Mouse (Mus musculus): ENCODE results near the gene Mre11a. TPM values are rescaled to one million over a fixed set of nuclear protein-coding genes. Genes with fewer than 3 reads are reported as not detected.
A peak's percentile ranks its signal among the peaks of the same experiment; 100 is the strongest.

Mre11a gene
- polyA plus RNA-seq, 1 experiment from 2014 or later, result 19.9 TPM

- no peaks in the 10 kb centered on the region for H3K4me1 ChIP-seq (ENCODE audit: control insufficient read depth, insufficient read depth, low read length)
- peaks cover 21% of the 10 kb centered on the region for H3K36me3 ChIP-seq (ENCODE audit: control insufficient read depth, insufficient read depth, low read length)
- no peaks in the 10 kb centered on the region for H3K9me3 ChIP-seq (ENCODE audit: control insufficient read depth, low read length)
- no peak overlapping the region for H3K4me2 ChIP-seq (ENCODE audit: low read depth, low read length)
- 41% methylated on average over 7 of the region's 7 CpGs for WGBS
- no peak overlapping the region for H3K9ac ChIP-seq (ENCODE audit: low read depth, low read length)
- H3K27ac ChIP-seq (replicated peaks; ENCODE audit: low read depth, low read length), result no peak overlapping the region
- peak; percentile 67; the same call in 1 of the 2 replicates for ATAC-seq (ENCODE audit: low read depth)
- H3K27me3 ChIP-seq (replicated peaks; ENCODE audit: control insufficient read depth, insufficient read depth, low read length), result no peaks in the 10 kb centered on the region
- no peak overlapping the region for H3K4me3 ChIP-seq (ENCODE audit: low read depth, low read length)
- peak; percentile 73 for DNase-seq (ENCODE audit: low spot score)
These were observed 55.1 kb downstream of the Mre11a start for GRCm38 (mm10) chr9:14839527-14839926.

- Histone ChIP-seq H3K4me2 (ENCODE audit: low read depth, low read length) (no peak overlapping the region), H3K36me3 (ENCODE audit: control insufficient read depth, insufficient read depth, low read length) (peaks cover 16% of the 10 kb centered on the region), H3K4me3 (ENCODE audit: low read depth, low read length) (no peak overlapping the region), H3K9me3 (ENCODE audit: control insufficient read depth, low read length) (no peaks in the 10 kb centered on the region), H3K27ac (replicated peaks; ENCODE audit: low read depth, low read length) (no peak overlapping the region), H3K9ac (ENCODE audit: low read depth, low read length) (no peak overlapping the region), H3K4me1 (ENCODE audit: control insufficient read depth, insufficient read depth, low read length) (no peaks in the 10 kb centered on the region), H3K27me3 (replicated peaks; ENCODE audit: control insufficient read depth, insufficient read depth, low read length) (no peaks in the 10 kb centered on the region)
- ATAC-seq (ENCODE audit: low read depth) (0 out of 2 replicates have a peak, but pooled peaks have one; percentile 30), DNase-seq (ENCODE audit: low spot score) (no peak)
- 70% methylated on average over 5 of the region's 5 CpGs for WGBS
These were observed 55.5 kb downstream of the Mre11a start for GRCm38 (mm10) chr9:14839970-14840369.

- DNase-seq (ENCODE audit: low spot score) (peak; percentile 85), ATAC-seq (ENCODE audit: low read depth) (peak; percentile 54)
- H3K36me3 ChIP-seq (ENCODE audit: control insufficient read depth, insufficient read depth, low read length), result no peaks in the 10 kb centered on the region
- no peaks in the 10 kb centered on the region for H3K27me3 ChIP-seq (replicated peaks; ENCODE audit: control insufficient read depth, insufficient read depth, low read length)
- H3K4me2 ChIP-seq (ENCODE audit: low read depth, low read length), result no peak overlapping the region
- H3K4me1 ChIP-seq (ENCODE audit: control insufficient read depth, insufficient read depth, low read length), result no peaks in the 10 kb centered on the region
- no peaks in the 10 kb centered on the region for H3K9me3 ChIP-seq (ENCODE audit: control insufficient read depth, low read length)
- no peak overlapping the region for H3K9ac ChIP-seq (ENCODE audit: low read depth, low read length)
- no peak overlapping the region for H3K4me3 ChIP-seq (ENCODE audit: low read depth, low read length)
- no peak overlapping the region for H3K27ac ChIP-seq (replicated peaks; ENCODE audit: low read depth, low read length)
- WGBS, result 73% methylated on average over 10 of the region's 10 CpGs
These were observed 57.7 kb downstream of the Mre11a start for GRCm38 (mm10) chr9:14841878-14842761.

GRCm38 (mm10) chr9:14843311-14843857 is 58.9 kb downstream of the Mre11a start:
- no peak overlapping the region for H3K27ac ChIP-seq (replicated peaks; ENCODE audit: low read depth, low read length)
- no peak overlapping the region for H3K4me3 ChIP-seq (ENCODE audit: low read depth, low read length)
- H3K36me3 ChIP-seq (ENCODE audit: control insufficient read depth, insufficient read depth, low read length), result no peaks in the 10 kb centered on the region
- DNase-seq (ENCODE audit: low spot score) (no peak), ATAC-seq (ENCODE audit: low read depth) (no peak)
- no peaks in the 10 kb centered on the region for H3K4me1 ChIP-seq (ENCODE audit: control insufficient read depth, insufficient read depth, low read length)
- H3K9ac ChIP-seq (ENCODE audit: low read depth, low read length), result no peak overlapping the region
- WGBS, result 92% methylated on average over 6 of the region's 6 CpGs
- H3K4me2 ChIP-seq (ENCODE audit: low read depth, low read length), result no peak overlapping the region
- no peaks in the 10 kb centered on the region for H3K9me3 ChIP-seq (ENCODE audit: control insufficient read depth, low read length)
- H3K27me3 ChIP-seq (replicated peaks; ENCODE audit: control insufficient read depth, insufficient read depth, low read length), result no peaks in the 10 kb centered on the region

- Histone ChIP-seq H3K4me2 (ENCODE audit: low read depth, low read length) (no peak overlapping the region), H3K4me3 (ENCODE audit: low read depth, low read length) (no peak overlapping the region), H3K4me1 (ENCODE audit: control insufficient read depth, insufficient read depth, low read length) (no peaks in the 10 kb centered on the region), H3K27me3 (replicated peaks; ENCODE audit: control insufficient read depth, insufficient read depth, low read length) (no peaks in the 10 kb centered on the region), H3K36me3 (ENCODE audit: control insufficient read depth, insufficient read depth, low read length) (no peaks in the 10 kb centered on the region), H3K27ac (replicated peaks; ENCODE audit: low read depth, low read length) (no peak overlapping the region), H3K9ac (ENCODE audit: low read depth, low read length) (no peak overlapping the region), H3K9me3 (ENCODE audit: control insufficient read depth, low read length) (no peaks in the 10 kb centered on the region)
- DNase-seq (ENCODE audit: low spot score) (no peak), ATAC-seq (ENCODE audit: low read depth) (no peak)
- 95% methylated on average over 3 of the region's 3 CpGs for WGBS
These were observed 59.4 kb downstream of the Mre11a start for GRCm38 (mm10) chr9:14843901-14844300.

- Histone ChIP-seq H3K9ac (ENCODE audit: low read depth, low read length) (no peak overlapping the region), H3K27me3 (replicated peaks; ENCODE audit: control insufficient read depth, insufficient read depth, low read length) (no peaks in the 10 kb centered on the region), H3K36me3 (ENCODE audit: control insufficient read depth, insufficient read depth, low read length) (no peaks in the 10 kb centered on the region), H3K4me1 (ENCODE audit: control insufficient read depth, insufficient read depth, low read length) (no peaks in the 10 kb centered on the region), H3K27ac (replicated peaks; ENCODE audit: low read depth, low read length) (no peak overlapping the region), H3K9me3 (ENCODE audit: control insufficient read depth, low read length) (no peaks in the 10 kb centered on the region), H3K4me2 (ENCODE audit: low read depth, low read length) (no peak overlapping the region), H3K4me3 (ENCODE audit: low read depth, low read length) (no peak overlapping the region)
- ATAC-seq (ENCODE audit: low read depth) (no peak), DNase-seq (ENCODE audit: low spot score) (no peak)
- WGBS, result 52% methylated on average over 5 of the region's 5 CpGs
These were observed 62.0 kb downstream of the Mre11a start for GRCm38 (mm10) chr9:14846428-14846827.

GRCm38 (mm10) chr9:14848267-14848935 is 63.9 kb downstream of the Mre11a start:
- Histone ChIP-seq H3K27ac (replicated peaks; ENCODE audit: low read depth, low read length) (no peak overlapping the region), H3K9ac (ENCODE audit: low read depth, low read length) (no peak overlapping the region), H3K27me3 (replicated peaks; ENCODE audit: control insufficient read depth, insufficient read depth, low read length) (no peaks in the 10 kb centered on the region), H3K4me2 (ENCODE audit: low read depth, low read length) (no peak overlapping the region), H3K4me3 (ENCODE audit: low read depth, low read length) (no peak overlapping the region), H3K9me3 (ENCODE audit: control insufficient read depth, low read length) (no peaks in the 10 kb centered on the region), H3K36me3 (ENCODE audit: control insufficient read depth, insufficient read depth, low read length) (no peaks in the 10 kb centered on the region), H3K4me1 (ENCODE audit: control insufficient read depth, insufficient read depth, low read length) (no peaks in the 10 kb centered on the region)
- 77% methylated on average over 1 of the region's 1 CpGs for WGBS
- ATAC-seq (ENCODE audit: low read depth) (no peak), DNase-seq (ENCODE audit: low spot score) (no peak)

- 50% methylated on average over 3 of the region's 4 CpGs for WGBS
- H3K9me3 ChIP-seq (ENCODE audit: control insufficient read depth, low read length), result no peaks in the 10 kb centered on the region
- DNase-seq (ENCODE audit: low spot score), result no peak
- no peak for ATAC-seq (ENCODE audit: low read depth)
- no peak overlapping the region for H3K4me2 ChIP-seq (ENCODE audit: low read depth, low read length)
- H3K27ac ChIP-seq (replicated peaks; ENCODE audit: low read depth, low read length), result no peak overlapping the region
- no peaks in the 10 kb centered on the region for H3K36me3 ChIP-seq (ENCODE audit: control insufficient read depth, insufficient read depth, low read length)
- H3K27me3 ChIP-seq (replicated peaks; ENCODE audit: control insufficient read depth, insufficient read depth, low read length), result peaks cover 18% of the 10 kb centered on the region
- H3K4me3 ChIP-seq (ENCODE audit: low read depth, low read length), result no peak overlapping the region
- no peak overlapping the region for H3K9ac ChIP-seq (ENCODE audit: low read depth, low read length)
- no peaks in the 10 kb centered on the region for H3K4me1 ChIP-seq (ENCODE audit: control insufficient read depth, insufficient read depth, low read length)
These were observed 70.1 kb downstream of the Mre11a start for GRCm38 (mm10) chr9:14854585-14854984.
